Mouse (Mus musculus) ES-CJ7 (cell line): ENCODE results near the gene Adora2a.
"Not testable (repeated sequence)": the region's sequence is repeated elsewhere in the genome, so short reads cannot be mapped to it uniquely, and the experiment has no call there.

Experiments used
- DNase-seq: peaks from one replicate; pipeline ENCODE4 v3.0.0; 2011; ENCODE audit warnings: low read depth, low spot score

Adora2a gene

GRCm38 (mm10) chr10:75316872-75316907 is at the start of gene Adora2a:
TSS of gene Adora2a (plus strand) at chr10:75316877.
- DNase-seq, result no peak

DNA sequence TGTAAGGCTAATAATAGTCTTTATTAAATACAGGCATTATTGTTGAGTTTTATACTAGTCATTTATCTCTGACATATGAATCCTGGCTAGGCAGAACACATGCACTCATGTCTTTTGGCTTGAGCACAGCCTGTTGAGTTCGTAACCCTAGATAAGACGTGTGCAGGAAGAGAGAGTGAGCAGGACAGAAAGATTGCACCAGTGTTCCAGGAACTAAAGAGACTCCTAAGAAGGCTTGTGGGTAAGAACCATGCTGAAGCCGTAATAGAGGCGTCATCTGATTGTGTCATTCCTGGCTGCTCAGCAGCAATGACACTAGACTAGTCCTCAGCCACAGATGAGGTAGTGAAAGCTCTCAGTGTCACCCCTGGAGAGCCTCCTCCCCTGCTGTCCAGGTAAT is 43.7 kb upstream of the Adora2a start:
- DNase-seq, result no peak

GRCm38 (mm10) chr10:75276427-75277013 is 40.2 kb upstream of the Adora2a start:
- DNase-seq, result no peak

GRCm38 (mm10) chr10:75277501-75277900 is 39.2 kb upstream of the Adora2a start:
- DNase-seq, result peak; percentile 17

- no peak for DNase-seq
These were observed 34.0 kb upstream of the Adora2a start for GRCm38 (mm10) chr10:75282648-75283047.

GRCm38 (mm10) chr10:75283821-75284220 is 32.9 kb upstream of the Adora2a start:
- peak; percentile 42 for DNase-seq

- no peak for DNase-seq
These were observed 28.1 kb upstream of the Adora2a start for GRCm38 (mm10) chr10:75288579-75288978.

DNA sequence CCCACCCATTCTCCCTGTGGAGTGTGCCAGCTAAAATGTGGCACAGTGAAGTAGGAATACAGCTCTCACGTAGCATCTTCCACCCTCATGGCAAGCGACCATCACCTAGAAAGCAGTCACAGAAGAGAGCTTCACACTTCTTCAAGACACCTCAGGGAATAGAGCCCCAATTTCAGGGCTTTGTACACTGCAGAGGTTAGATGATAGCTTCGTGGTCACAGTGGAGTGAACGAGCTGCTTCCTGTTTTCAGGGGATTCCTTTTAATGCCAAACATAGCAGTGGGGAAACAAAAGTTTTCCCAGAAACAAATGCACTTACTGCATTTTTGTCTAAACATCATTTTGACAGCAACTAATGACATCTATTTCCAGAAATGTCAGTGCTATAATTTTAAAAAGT is 27.3 kb upstream of the Adora2a start:
- no peak for DNase-seq

DNA sequence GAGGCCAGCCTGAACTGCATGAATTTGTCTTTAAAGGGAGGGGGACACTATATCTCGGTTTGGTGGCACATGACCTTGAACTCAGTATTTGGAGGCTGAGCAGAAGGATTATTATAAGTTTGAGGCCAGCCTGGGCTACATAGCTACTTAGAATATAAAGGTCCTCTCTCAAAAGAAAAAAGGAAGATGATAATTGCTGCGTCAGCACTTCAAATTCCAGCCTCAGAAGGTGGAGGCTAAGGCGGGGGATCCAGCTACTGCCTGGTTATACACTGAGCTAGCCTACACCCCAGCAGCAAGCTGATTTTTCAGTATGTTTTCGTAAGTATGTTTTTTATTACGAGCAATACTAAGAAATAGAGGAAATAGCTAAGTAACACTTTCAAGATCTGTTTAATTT is 26.0 kb upstream of the Adora2a start:
- DNase-seq, result no peak

- DNase-seq, result no peak
These were observed 25.3 kb upstream of the Adora2a start for GRCm38 (mm10) chr10:75291338-75291737.

- not testable (repeated sequence) for DNase-seq
These were observed 24.5 kb upstream of the Adora2a start for GRCm38 (mm10) chr10:75292206-75292605.

- DNase-seq, result no peak
These were observed 23.4 kb upstream of the Adora2a start for GRCm38 (mm10) chr10:75293288-75293687.

GRCm38 (mm10) chr10:75294362-75294761 is 22.3 kb upstream of the Adora2a start:
- no peak for DNase-seq

DNA sequence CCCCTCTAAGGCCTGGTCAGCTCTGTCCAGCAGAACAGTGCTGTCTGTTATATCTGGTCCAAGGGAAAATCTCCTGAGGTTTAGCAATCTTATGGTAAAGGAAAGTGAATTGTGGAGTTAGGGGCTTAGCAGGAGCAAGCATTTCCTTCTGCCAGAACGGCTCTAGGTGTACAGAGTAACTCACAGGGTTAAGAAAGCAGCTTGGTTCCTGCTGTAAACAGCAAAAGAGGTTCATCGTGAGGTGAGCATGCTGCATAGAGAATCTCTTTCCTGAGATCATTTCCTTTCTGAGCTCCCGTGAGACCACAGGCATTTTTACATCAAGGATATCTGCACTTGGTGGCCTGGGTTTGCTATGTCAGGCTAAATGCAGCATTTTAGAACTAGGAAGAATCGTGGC is 21.8 kb upstream of the Adora2a start:
- DNase-seq, result no peak

GRCm38 (mm10) chr10:75298608-75299007 is 18.1 kb upstream of the Adora2a start:
- DNase-seq, result no peak

DNA sequence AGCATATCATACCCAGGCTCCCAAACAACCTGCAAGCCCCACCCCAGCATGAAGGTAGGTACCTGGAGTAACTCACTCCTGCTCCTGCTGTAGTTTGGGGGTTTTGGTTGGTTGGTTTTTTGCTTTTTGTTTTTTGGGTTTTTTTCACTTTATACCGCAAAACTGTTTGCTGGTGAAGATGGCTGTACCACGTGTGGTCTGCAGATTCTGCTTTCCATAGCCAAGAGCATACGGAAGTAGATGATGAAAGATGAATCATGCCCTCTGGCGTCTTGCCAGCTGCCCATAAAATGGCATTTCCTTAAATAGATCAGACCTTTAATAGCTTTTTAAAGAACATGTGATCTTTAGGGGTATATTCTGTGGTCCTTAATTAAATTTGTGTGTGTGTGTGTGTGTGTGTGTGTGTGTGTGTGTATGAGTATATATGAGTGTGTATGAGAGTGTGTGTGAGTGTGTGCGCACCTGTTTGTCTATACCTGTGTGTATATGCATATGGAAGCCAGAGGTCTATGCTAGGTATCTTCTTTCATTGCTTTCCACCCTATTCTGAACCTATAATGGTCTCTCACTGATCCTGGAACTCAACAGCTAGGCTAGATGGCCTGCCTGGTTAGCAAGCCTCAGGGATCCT is 16.8 kb upstream of the Adora2a start:
- DNase-seq, result no peak

DNA sequence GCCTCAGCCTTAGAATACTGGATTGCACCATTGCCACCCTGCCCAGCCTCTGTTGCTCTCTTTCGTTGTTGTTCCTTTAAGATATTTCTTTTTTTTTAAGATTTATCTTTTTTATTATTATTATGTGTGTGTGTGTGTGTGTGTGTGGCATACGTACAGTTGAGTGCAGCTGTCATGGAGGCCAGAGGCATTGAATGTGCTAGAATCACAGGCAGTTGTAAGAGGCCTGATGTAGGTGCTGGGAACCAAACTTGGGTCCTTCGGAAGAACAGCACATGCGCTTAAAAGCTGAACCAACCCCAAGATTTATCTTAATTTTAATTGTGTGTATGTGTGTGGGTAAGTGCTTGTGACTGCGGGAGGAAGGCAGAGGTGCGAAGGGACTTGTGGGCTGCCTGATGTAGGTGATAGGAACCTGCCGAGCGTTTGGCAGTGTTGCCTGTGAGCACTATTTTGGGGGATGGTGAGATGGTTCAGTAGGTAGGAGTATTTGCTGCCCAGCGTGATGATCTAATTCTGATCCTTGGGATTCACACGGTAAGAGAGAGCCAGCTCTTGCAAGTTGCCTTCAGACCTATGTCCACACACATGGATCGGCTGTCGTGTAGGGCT is 15.4 kb upstream of the Adora2a start:
- DNase-seq, result no peak

DNA sequence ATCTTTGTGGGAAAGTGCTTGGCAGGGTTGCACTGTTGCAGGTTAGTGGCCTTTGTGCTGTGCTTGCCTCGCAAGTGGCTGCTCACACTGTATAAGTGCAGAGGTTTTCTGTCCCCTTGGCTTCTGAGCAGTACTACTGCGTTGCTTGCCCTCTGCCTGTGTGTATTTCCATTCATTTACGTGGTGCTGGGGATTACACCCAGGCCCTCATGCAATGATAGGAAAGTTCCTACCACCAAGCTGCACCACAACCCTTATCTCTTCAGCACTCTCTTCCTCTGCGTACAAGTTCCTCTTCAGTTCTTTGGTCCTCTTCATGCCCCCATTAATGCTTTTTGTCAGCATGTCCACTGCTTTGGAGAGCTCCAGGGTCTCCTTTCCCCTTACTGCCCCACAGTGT is 14.7 kb upstream of the Adora2a start:
- no peak for DNase-seq

GRCm38 (mm10) chr10:75302536-75302935 is 14.1 kb upstream of the Adora2a start:
- DNase-seq, result no peak

- DNase-seq, result no peak
These were observed 13.2 kb upstream of the Adora2a start for GRCm38 (mm10) chr10:75303324-75304048.

DNA sequence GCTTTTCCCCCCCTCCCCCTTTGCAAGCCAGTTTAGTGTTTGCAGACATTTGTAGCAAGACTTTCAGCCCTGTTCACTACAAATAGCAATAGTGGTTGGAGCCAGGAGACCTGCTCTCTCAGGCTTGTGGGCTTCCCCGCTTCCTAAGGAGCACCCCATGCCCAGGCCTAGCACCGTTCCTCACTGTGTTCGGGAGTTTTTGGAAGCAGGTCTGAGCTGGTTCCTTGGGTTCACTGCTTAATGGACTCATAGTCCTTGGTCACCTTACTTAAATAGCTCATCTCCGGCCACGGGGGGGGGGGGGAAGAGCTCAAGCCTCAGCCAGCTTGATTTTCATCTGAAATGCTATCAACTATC is 12.7 kb upstream of the Adora2a start:
- no peak for DNase-seq

DNA sequence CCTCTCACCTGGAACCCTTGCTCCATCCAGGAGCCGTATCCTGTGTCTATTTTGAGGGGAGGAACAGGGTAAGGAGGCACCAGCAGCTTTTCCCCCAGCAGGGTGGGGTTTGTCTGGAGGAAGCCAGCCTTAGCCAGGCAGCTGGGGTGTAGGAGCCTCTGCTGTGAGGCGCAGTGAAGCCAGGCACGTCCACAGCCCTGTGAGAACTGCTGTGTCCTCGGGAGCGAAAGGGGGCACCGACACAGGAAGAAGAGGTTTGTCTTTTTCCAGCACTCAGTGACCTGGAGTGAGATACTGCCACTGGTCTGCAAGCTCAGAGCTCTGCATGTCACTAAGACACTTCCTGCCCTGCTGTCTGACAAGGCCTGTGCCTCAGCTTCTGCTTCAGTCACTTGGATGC is 12.3 kb upstream of the Adora2a start:
- DNase-seq, result no peak

DNA sequence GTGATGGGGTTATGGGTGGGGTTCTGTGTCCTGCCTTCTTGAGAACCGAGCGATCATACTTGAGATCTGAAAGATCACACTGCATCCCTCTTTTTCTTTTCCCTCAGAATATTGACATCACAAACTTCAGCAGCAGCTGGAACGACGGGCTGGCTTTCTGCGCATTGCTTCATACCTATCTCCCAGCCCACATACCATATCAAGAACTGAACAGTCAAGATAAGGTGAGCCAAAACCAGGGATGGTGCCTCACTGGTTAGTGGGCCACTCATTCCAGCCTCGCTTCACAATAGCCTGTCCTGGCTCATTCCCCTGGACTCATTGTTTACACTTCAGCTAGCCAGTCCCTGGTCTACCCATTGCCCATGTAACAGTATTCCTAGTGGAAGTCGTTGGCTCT is 9.5 kb upstream of the Adora2a start:
- DNase-seq, result no peak
